Mouse (Mus musculus) heart, postnatal 36 days (tissue): ENCODE data around the gene Tmem63c. TPM values are rescaled to one million over a fixed set of nuclear protein-coding genes. Genes with fewer than 3 reads are reported as not detected.

ENCODE experiments used
- DNase-seq, 2 experiments: peaks; one replicate each; pipeline ENCODE4 v3.0.0; 2021 to 2022
- intact Hi-C: fragments of 180-260 bp; cut with DNase I; formaldehyde crosslinking; loops from one replicate; pipeline ENCODE4 v1.15.1; 2025
- microRNA-seq, 2 experiments: library from miRNA; unstranded; fragments of <30 nt; microRNA quantifications; one replicate each; pipeline ENCODE4 v1.2.0; 2021; ENCODE audit warnings: borderline number of aligned reads in 2 of 2
- total RNA-seq, 2 experiments: library from RNA; stranded (reverse); gene quantifications; 2 replicates each; pipeline ENCODE4 v1.2.3; 2021

Tmem63c gene
- total RNA-seq, 2 experiments from 2014 or later, result 0.25 TPM; not detected in 1

DNA sequence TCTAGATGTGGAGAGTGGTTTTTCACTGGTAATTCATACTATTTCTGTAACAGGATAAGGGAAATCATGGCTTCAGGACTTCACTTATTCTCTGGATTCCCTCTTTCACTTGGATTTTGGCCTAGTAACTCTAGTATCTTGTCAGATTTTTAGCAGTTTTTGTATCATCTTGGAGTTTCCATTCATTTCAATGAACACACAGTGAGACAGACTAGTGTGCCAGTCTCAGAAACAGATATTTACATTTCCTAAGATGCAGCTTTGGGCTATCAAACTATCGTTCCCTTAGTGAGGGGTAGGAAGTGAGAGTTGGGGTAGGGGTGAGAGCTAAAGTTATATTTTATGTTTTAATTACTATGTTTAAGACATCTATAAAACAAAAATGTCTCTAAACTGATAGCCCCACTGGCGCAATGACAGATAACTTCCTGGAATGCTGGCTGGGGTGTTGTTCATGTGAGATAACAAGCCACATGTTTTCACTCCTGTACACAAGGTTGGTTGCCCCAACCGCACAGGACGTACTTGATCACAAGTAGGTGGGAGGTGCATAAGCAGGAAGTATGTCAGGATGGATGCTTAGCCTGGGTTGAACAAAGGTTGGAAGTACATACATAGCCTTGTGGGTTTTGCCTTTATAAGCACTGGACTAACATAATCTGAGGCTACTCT lies 100.9 kb downstream of the Tmem63c start:
- intact Hi-C loops, result no loop called here
- DNase-seq, result no peak

DNA sequence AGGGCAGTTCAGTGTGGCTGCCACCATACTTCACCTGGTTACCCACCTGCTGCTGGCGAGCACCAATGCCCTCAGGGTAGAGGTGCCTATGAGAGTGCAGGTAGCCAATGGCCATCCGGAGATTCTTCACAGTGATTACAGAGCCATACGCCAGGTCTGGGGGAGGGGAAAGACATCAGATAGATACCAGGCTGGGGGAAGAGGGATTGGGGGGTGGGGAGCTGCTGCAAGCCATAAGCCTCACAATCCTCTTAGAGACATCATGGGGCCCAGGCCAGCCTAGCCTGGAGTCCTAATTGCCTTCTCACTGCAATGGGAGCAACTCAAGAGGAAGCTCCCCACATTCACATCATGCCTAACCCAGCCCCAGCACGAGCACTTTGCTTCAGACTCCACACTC lies 106.1 kb downstream of the Tmem63c start:
- DNase-seq, result no peak
- intact Hi-C loops, result no loop called here

DNA sequence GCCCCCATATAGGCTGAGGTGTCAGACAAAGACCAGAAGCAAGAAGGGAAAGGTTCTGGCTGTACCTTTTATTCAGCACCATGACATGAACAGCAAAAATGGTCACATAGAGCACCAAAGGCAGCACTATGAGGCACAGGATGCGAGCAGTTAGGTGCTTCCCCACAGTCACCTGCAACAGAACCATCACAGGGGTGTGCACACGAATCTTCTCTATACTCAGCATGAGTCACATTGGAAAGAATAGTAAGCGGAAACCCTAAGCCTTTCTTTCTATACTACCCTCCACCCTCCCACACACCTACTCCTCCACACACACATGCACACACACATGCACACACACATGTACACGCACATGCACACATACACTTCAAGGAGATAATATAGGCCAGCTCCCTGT lies 109.1 kb downstream of the Tmem63c start:
- DNase-seq, result no peak
- intact Hi-C loops, result loop anchor here (5.0 kb wide), 2 partner anchors 117 to 202 kb away; no protein-coding TSS in a partner anchor

DNA sequence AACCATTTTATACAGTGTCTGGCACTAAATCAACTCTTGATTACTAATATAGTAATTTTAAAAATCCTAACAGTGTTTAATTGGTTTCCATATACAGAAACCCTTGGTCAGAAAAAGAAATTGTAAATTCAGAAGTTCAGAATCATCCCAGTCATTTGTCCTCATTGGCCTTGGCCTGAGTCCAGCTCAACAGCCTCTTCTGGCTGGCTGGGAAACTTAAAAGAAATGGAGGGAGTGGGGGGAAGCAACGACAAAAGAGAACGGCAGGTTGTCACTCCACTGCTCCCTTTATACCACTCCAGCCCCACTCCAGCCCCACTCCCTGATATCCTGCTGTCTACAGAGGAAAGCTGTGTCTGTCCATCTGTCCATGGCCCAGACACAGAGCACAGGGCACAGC lies 110.0 kb downstream of the Tmem63c start:
- no peak for DNase-seq
- intact Hi-C loops, result loop anchor here (5.0 kb wide), 2 partner anchors 116 to 201 kb away; no protein-coding TSS in a partner anchor

DNA sequence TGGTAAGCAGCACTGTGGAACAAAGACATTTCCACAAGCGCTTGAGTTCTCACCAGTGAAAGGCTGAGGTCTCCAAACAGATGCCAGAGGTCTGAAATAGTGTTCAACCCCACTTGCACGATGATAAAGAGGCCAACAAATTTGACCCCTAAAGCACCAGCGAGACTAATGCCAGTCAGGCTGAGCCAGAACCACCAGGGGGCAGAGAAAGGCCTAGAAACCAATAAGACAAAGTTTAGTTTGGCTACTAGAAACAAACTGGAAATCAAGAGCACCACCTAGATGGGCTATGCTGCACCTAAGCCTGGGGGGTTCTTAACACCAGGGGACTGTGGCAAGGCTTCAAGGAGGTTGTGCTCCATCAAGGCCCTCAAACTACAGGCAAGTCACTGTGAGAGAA lies 110.5 kb downstream of the Tmem63c start:
- intact Hi-C loops, result loop anchor here (5.0 kb wide), 2 partner anchors 116 to 201 kb away; no protein-coding TSS in a partner anchor
- DNase-seq, result peak; percentile 14 to 20

DNA sequence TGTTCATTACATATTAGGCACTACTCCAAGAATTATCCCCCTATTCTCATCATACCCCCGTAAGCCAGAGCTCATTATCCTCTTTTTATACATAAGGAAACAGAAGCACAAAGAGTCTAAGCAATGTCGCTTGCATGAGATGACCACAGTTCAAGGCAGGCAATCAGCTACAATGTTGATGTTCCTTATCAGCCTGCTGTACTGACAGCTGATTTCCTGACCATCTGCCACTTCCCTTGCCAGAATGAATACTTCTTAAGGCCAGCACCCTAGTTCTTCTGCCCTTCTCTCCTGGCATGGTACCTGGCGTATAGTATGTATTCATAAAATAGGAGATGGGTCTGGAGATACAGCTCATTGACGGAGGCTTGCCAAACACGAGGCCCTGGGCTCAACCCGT lies 111.1 kb downstream of the Tmem63c start:
- DNase-seq, result no peak
- intact Hi-C loops, result loop anchor here (5.0 kb wide), 2 partner anchors 115 to 200 kb away; no protein-coding TSS in a partner anchor

DNA sequence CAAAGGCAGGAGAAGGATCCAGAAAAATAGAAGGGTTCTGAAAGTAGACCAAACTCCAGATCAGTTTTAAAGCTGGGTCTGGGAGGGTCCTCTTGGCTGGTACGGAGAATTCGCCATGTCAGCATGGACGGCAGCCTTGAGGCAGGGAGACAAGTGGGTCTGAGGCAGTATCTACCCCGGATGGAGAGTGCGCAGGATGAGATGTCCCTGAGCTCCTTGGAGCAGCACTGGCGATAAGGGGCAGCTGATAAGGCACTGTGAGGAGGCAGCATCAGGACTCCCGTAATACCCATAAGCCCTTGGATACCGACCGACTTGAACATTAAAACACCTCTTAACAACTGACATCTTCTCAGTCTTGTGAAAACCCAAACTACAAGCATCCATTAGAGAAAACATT lies 111.6 kb downstream of the Tmem63c start:
- DNase-seq, result no peak
- intact Hi-C loops, result loop anchor here (5.0 kb wide), 2 partner anchors 115 to 200 kb away; no protein-coding TSS in a partner anchor

DNA sequence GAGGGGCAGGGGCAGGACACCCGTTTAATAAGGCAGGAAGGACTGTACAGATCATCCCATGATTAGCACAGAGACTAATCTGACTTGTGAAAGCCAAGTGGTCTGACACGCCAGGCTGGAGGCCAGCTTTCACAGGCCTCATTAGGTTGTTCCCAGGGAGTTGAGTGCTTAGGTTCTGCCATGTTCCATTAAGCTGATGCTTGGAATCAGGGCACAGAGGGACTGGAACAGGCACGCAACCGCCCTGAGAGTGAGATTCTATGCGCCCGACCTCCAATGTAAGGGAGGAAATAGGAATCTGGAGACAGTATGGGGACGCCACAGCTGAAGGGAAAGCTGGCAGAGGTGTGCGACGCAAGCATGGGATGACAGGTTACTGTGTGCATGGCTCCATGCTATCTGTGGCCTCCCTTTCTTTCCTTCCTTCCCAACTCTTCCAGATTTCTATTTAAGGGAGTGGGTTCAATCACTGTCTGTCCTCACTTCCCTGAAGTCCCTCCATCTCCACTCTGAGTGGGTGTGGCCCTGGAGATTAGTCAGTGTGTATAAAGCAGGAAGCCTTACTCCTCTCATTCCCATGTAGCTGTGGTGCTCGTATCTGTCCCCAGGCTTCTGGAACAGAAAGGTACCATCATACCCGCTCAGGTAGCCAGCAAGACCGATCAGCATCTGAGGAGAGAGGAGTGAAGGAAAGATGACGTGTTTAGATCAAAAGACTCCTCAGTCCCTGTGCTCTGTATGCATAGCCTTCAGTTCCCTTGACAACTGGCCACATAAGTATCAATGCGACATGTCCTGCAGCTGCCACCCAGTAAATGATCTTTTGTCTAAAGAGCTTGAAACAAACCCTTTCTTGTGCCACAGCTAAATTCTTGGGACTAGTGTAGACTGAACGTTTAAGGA lies 116.5 kb downstream of the Tmem63c start:
- intact Hi-C loops, result no loop called here
- no peak for DNase-seq

DNA sequence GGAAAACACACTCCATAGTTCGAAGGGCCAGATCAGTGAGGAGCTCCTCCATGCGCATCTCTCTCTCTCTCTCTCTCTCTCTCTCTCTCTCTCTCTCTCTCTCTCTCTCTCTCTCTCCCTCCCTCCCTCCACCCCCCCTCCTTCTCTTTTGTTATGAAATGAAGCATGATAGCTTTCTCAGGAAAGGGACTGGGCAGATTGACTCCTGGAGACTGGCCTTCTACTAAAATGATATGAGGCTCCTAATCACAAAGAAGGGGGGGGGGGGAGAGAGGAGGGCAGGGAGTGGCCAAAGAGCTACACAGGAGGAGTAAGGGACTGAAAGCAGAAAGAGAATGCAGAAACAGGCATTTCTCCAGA lies 117.2 kb downstream of the Tmem63c start:
- intact Hi-C loops, result no loop called here
- no peak for DNase-seq

DNA sequence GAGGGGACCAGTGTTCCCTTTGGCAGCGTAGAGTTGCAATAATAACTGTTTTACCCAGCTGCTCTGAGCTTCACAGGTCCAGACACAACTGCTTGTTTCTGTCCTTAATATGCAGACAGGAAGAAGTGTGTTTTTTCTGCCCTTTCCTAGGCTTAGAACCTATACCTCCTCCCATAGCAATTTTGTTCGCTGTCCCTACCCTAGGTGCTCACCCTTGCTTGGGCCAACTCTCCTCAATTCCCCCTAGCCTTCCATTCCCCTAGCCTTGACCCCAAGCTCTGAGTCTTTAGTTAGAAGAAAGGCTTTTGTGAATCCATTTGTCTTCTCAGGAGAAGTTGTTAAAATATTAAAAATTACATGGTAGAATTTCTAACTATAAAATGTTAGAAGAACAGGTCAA lies 117.6 kb downstream of the Tmem63c start:
- intact Hi-C loops, result no loop called here

More for the DNA sequence above, 117.6 kb downstream of the Tmem63c start:
- no peak for DNase-seq

Small RNAs within 50 kb of the gene (microRNA-seq; reads per million reads assigned to microRNA genes)
- 0 reads per million in 2 experiments for gene Gm25847

Other genes starting within 250 kb of the Tmem63c start
- 10 to 100 TPM; 36.1 to 37.0 TPM for gene Irf2bpl, start 136.5 kb upstream of the Tmem63c start, total RNA-seq
- 10 to 100 TPM; 46.4 to 48.4 TPM for gene Cipc, start 74.3 kb upstream of the Tmem63c start, total RNA-seq
- gene Zdhhc22, start 30.9 kb upstream of the Tmem63c start, total RNA-seq, result not detected
- gene Ngb, start 81.2 kb downstream of the Tmem63c start, total RNA-seq, result not detected
- gene Gstz1, start 125.8 kb downstream of the Tmem63c start, total RNA-seq, result 10 to 100 TPM; 47.6 TPM
- 10 to 100 TPM; 10.3 to 10.9 TPM for gene Pomt2, start 126.6 kb downstream of the Tmem63c start, total RNA-seq
- gene Samd15, start 178.4 kb downstream of the Tmem63c start, total RNA-seq, result not detected
- 1 to 10 TPM; 5.1 to 5.9 TPM for gene Tmed8, start 179.1 kb downstream of the Tmem63c start, total RNA-seq
- under 1 TPM; 0.49 to 1.00 TPM for gene Noxred1, start 217.4 kb downstream of the Tmem63c start, total RNA-seq
- gene Vipas39, start 244.9 kb downstream of the Tmem63c start, total RNA-seq, result 10 to 100 TPM; 21.2 to 24.5 TPM
- 100 to 1,000 TPM; 120 to 147 TPM for gene Ahsa1, start 245.1 kb downstream of the Tmem63c start, total RNA-seq